Mouse (Mus musculus) forebrain, embryonic 14.5 days (tissue): ENCODE results near the gene Lca5. TPM values are rescaled to one million over a fixed set of nuclear protein-coding genes. Genes with fewer than 3 reads are reported as not detected.

Experiments used
- ATAC-seq: fragments of 200-750 bp; cut with Nextera tagmentation; 2 replicates; pipeline ENCODE4 v1.8.0; 2017; ENCODE audit warnings: mild to moderate bottlenecking, moderate library complexity
- DNase-seq: peaks from one replicate; pipeline ENCODE4 v3.0.0-alpha.2; 2015; ENCODE audit warnings: low spot score
- H3K27ac ChIP-seq: fragments of 300-500 bp; sonication (generic); 2 replicates; pipeline ENCODE4 v1.5.1; 2014; ENCODE audit warnings: low read depth, mild to moderate bottlenecking, control low read depth, low read length, moderate library complexity
- H3K27me3 ChIP-seq: fragments of 300-500 bp; sonication (generic); replicated peaks from 2 replicates; pipeline ENCODE4 v1.6.1; 2014; ENCODE audit warnings: low read length, control low read depth, mixed read lengths; ENCODE audit not compliant: control insufficient read depth, insufficient read depth
- H3K36me3 ChIP-seq: fragments of 300-500 bp; sonication (generic); 2 replicates; pipeline ENCODE4 v1.6.1; 2014; ENCODE audit warnings: low read length, control low read depth; ENCODE audit not compliant: control insufficient read depth, insufficient read depth
- H3K4me1 ChIP-seq: fragments of 300-500 bp; sonication (generic); 2 replicates; pipeline ENCODE4 v1.6.1; 2014; ENCODE audit warnings: antibody characterized with exemption, low read length, control low read depth; ENCODE audit not compliant: control insufficient read depth, insufficient read depth
- H3K4me2 ChIP-seq: fragments of 300-500 bp; sonication (generic); 2 replicates; pipeline ENCODE4 v1.6.1; 2014; ENCODE audit warnings: mild to moderate bottlenecking, control low read depth, low read length
- H3K4me3 ChIP-seq: fragments of 300-500 bp; sonication (generic); 2 replicates; pipeline ENCODE4 v1.5.1; 2014; ENCODE audit warnings: low read depth, low read length, control low read depth
- H3K9ac ChIP-seq: fragments of 300-500 bp; sonication (generic); 2 replicates; pipeline ENCODE4 v1.6.1; 2014; ENCODE audit warnings: mild to moderate bottlenecking, low read length, control low read depth, moderate library complexity
- H3K9me3 ChIP-seq: fragments of 300-500 bp; sonication (generic); replicated peaks from 2 replicates; pipeline ENCODE4 v1.6.1; 2016; ENCODE audit warnings: low read length, control low read depth, mixed read lengths; ENCODE audit not compliant: control insufficient read depth
- WGBS: fragments of 180-500 bp; shearing (Covaris S2); extraction: QIAGEN DNeasy Blood & Tissue Kit; methylation state at CpG from one replicate; pipeline ENCODE4 v1.1.7; 2014; 5-methylcytosine and 5-hydroxymethylcytosine counted together
- polyA plus RNA-seq: library from polyadenylated mRNA; unstranded; fragments of >200 nt; fragmentation: Nextera tagmentation; extraction: Ambion mirVana; gene quantifications from 2 replicates; pipeline ENCODE4 v1.2.1, GENCODE M21; 2014

Gene Lca5
- polyA plus RNA-seq, result 21.2 and 23.8 TPM in 2 replicates

GRCm38 (mm10) chr9:83440392-83441357, at the start of gene Lca5:
Gene Lca5, minus strand, starts transcription at chr9:83441127.
- DNase-seq (peak; percentile 98), ATAC-seq (peak; percentile 99)
- no peaks in the 10 kb centered on the region for H3K9me3 ChIP-seq
- H3K4me1 ChIP-seq, result 0 out of 2 replicates have a peak, but pooled peaks cover 9% of the 10 kb centered on the region
- H3K36me3 ChIP-seq, result no peaks in the 10 kb centered on the region
- peak within 1 kb of the TSS; percentile 94 for H3K27ac ChIP-seq
- WGBS, result 1% methylated on average over 53 of the region's 57 CpGs
- H3K9ac ChIP-seq, result peak within 1 kb of the TSS; percentile 64
- peak within 1 kb of the TSS; percentile 48 for H3K4me3 ChIP-seq
- H3K4me2 ChIP-seq, result peak within 1 kb of the TSS; percentile 70
- H3K27me3 ChIP-seq, result no peaks in the 10 kb centered on the region

GRCm38 (mm10) chr9:83488491-83489210, 47.7 kb upstream of the Lca5 start:
- H3K4me2 ChIP-seq, result peak overlapping the region; percentile 18
- DNase-seq (peak; percentile 79), ATAC-seq (peak; percentile 47)
- no peaks in the 10 kb centered on the region for H3K27me3 ChIP-seq
- H3K36me3 ChIP-seq, result no peaks in the 10 kb centered on the region
- no peaks in the 10 kb centered on the region; the same call in 1 of the 2 replicates for H3K4me1 ChIP-seq
- peak overlapping the region; percentile 84 for H3K27ac ChIP-seq
- no peak overlapping the region for H3K4me3 ChIP-seq
- 42% methylated on average over 15 of the region's 15 CpGs for WGBS
- H3K9me3 ChIP-seq, result no peaks in the 10 kb centered on the region
- H3K9ac ChIP-seq, result no peak overlapping the region

- peak overlapping the region; percentile 18 for H3K4me2 ChIP-seq
- peak overlapping the region; percentile 84 for H3K27ac ChIP-seq
- DNase-seq (peak; percentile 92), ATAC-seq (peak; percentile 97)
- no peaks in the 10 kb centered on the region for H3K27me3 ChIP-seq
- H3K4me3 ChIP-seq, result no peak overlapping the region
- no peaks in the 10 kb centered on the region for H3K9me3 ChIP-seq
- H3K36me3 ChIP-seq, result no peaks in the 10 kb centered on the region
- H3K4me1 ChIP-seq, result no peaks in the 10 kb centered on the region; the same call in 1 of the 2 replicates
- no peak overlapping the region for H3K9ac ChIP-seq
- WGBS, result 34% methylated on average over 9 of the region's 9 CpGs
Observed at GRCm38 (mm10) chr9:83487771-83488470, 47.0 kb upstream of the Lca5 start.

- 88% methylated on average over 3 of the region's 3 CpGs for WGBS
- ATAC-seq (no peak), DNase-seq (no peak)
- Histone ChIP-seq H3K4me2 (no peak overlapping the region), H3K4me3 (no peak overlapping the region), H3K36me3 (no peaks in the 10 kb centered on the region), H3K9ac (no peak overlapping the region), H3K27ac (no peak overlapping the region), H3K4me1 (no peaks in the 10 kb centered on the region; the same call in 1 of the 2 replicates), H3K9me3 (no peaks in the 10 kb centered on the region), H3K27me3 (no peaks in the 10 kb centered on the region)
Observed at GRCm38 (mm10) chr9:83485966-83486365, 45.0 kb upstream of the Lca5 start.

GRCm38 (mm10) chr9:83485357-83485756, 44.4 kb upstream of the Lca5 start:
- Histone ChIP-seq H3K27ac (no peak overlapping the region), H3K27me3 (no peaks in the 10 kb centered on the region), H3K9ac (no peak overlapping the region), H3K4me1 (no peaks in the 10 kb centered on the region; the same call in 1 of the 2 replicates), H3K9me3 (no peaks in the 10 kb centered on the region), H3K36me3 (no peaks in the 10 kb centered on the region), H3K4me2 (no peak overlapping the region), H3K4me3 (no peak overlapping the region)
- ATAC-seq (no peak), DNase-seq (no peak)
- WGBS, result 91% methylated on average over 1 of the region's 1 CpGs

- DNase-seq (no peak), ATAC-seq (no peak)
- H3K4me2 ChIP-seq, result no peak overlapping the region
- no peaks in the 10 kb centered on the region; the same call in 1 of the 2 replicates for H3K4me1 ChIP-seq
- H3K27ac ChIP-seq, result no peak overlapping the region
- WGBS, result 91% methylated on average over 4 of the region's 4 CpGs
- H3K9ac ChIP-seq, result no peak overlapping the region
- H3K9me3 ChIP-seq, result no peaks in the 10 kb centered on the region
- no peak overlapping the region for H3K4me3 ChIP-seq
- H3K27me3 ChIP-seq, result no peaks in the 10 kb centered on the region
- H3K36me3 ChIP-seq, result no peaks in the 10 kb centered on the region
Observed at GRCm38 (mm10) chr9:83483419-83483818, 42.5 kb upstream of the Lca5 start.

- Histone ChIP-seq H3K27ac (no peak overlapping the region), H3K36me3 (no peaks in the 10 kb centered on the region), H3K27me3 (no peaks in the 10 kb centered on the region), H3K9me3 (no peaks in the 10 kb centered on the region), H3K4me1 (no peaks in the 10 kb centered on the region), H3K4me2 (no peak overlapping the region), H3K4me3 (no peak overlapping the region), H3K9ac (no peak overlapping the region)
- ATAC-seq (peak; percentile 58; the same call in 1 of the 2 replicates), DNase-seq (peak; percentile 10)
- 80% methylated on average over 4 of the region's 4 CpGs for WGBS
Observed at GRCm38 (mm10) chr9:83482176-83482949, 41.4 kb upstream of the Lca5 start.

- H3K4me2 ChIP-seq, result no peak overlapping the region
- WGBS, result 78% methylated on average over 2 of the region's 2 CpGs
- H3K36me3 ChIP-seq, result no peaks in the 10 kb centered on the region
- H3K4me1 ChIP-seq, result no peaks in the 10 kb centered on the region
- ATAC-seq (no peak), DNase-seq (no peak)
- H3K27me3 ChIP-seq, result no peaks in the 10 kb centered on the region
- H3K9ac ChIP-seq, result no peak overlapping the region
- no peaks in the 10 kb centered on the region for H3K9me3 ChIP-seq
- no peak overlapping the region for H3K27ac ChIP-seq
- H3K4me3 ChIP-seq, result no peak overlapping the region
Observed at GRCm38 (mm10) chr9:83469871-83470270, 28.9 kb upstream of the Lca5 start.
